Mouse (Mus musculus): Measurements from ENCODE around the gene Cmbl.

GRCm38 (mm10) chr15:31611027-31611426 lies 45.8 kb downstream of the Cmbl start:
- TF ChIP-seq CTCF (IDR thresholded peaks at IDR 0.05; ENCODE audit: low read depth) = peak; percentile 59
- TF ChIP-seq EP300 (IDR thresholded peaks at IDR 0.05; ENCODE audit: low read depth) = no peak

Data from heart, postnatal 0 days (tissue).